Mouse (Mus musculus): ENCODE measurements at regions not wholly inside any gene's neighbourhood (a gene's known extent, or its start where the extent isn't known, plus 50 kb on each side); places are given as distances from the start of the nearest gene placed in this dataset.

GRCm38 (mm10) chr10:92625781-92626180 lies 96.4 kb downstream of the Nedd1 start:
- ATAC-seq (replicated peaks; ENCODE audit: poor library complexity), result no peak

GRCm38 (mm10) chr10:92615684-92616379 lies 106.4 kb downstream of the Nedd1 start:
- ATAC-seq (replicated peaks; ENCODE audit: poor library complexity), result no peak

- no peak for ATAC-seq (replicated peaks; ENCODE audit: poor library complexity)
These were observed 107.9 kb downstream of the Nedd1 start for GRCm38 (mm10) chr10:92614341-92614740.

GRCm38 (mm10) chr10:92611060-92611459 lies 111.2 kb downstream of the Nedd1 start:
- no peak for ATAC-seq (replicated peaks; ENCODE audit: poor library complexity)

- no peak for ATAC-seq (replicated peaks; ENCODE audit: poor library complexity)
These were observed 115.5 kb downstream of the Nedd1 start for GRCm38 (mm10) chr10:92606761-92607160.

- ATAC-seq (replicated peaks; ENCODE audit: poor library complexity), result no peak
These were observed 116.6 kb downstream of the Nedd1 start for GRCm38 (mm10) chr10:92605646-92606045.

GRCm38 (mm10) chr10:92600116-92600515 lies 122.1 kb downstream of the Nedd1 start:
- ATAC-seq (replicated peaks; ENCODE audit: poor library complexity), result no peak

- ATAC-seq (replicated peaks; ENCODE audit: poor library complexity), result no peak
These were observed 126.5 kb downstream of the Nedd1 start for GRCm38 (mm10) chr10:92595496-92596355.

GRCm38 (mm10) chr10:92593947-92594460 lies 128.2 kb downstream of the Nedd1 start:
- no peak for ATAC-seq (replicated peaks; ENCODE audit: poor library complexity)

GRCm38 (mm10) chr10:92578872-92579271 lies 143.3 kb downstream of the Nedd1 start:
- ATAC-seq (replicated peaks; ENCODE audit: poor library complexity), result no peak

- ATAC-seq (replicated peaks; ENCODE audit: poor library complexity), result no peak
These were observed 151.7 kb downstream of the Nedd1 start for GRCm38 (mm10) chr10:92570496-92570895.

GRCm38 (mm10) chr10:92557463-92557862 lies 164.8 kb downstream of the Nedd1 start:
- ATAC-seq (replicated peaks; ENCODE audit: poor library complexity), result no peak

- ATAC-seq (replicated peaks; ENCODE audit: poor library complexity), result no peak
These were observed 165.4 kb downstream of the Nedd1 start for GRCm38 (mm10) chr10:92556526-92557422.

- no peak for ATAC-seq (replicated peaks; ENCODE audit: poor library complexity)
These were observed 166.3 kb downstream of the Nedd1 start for GRCm38 (mm10) chr10:92555727-92556525.

- ATAC-seq (replicated peaks; ENCODE audit: poor library complexity), result no peak
These were observed 168.3 kb downstream of the Nedd1 start for GRCm38 (mm10) chr10:92553966-92554365.

GRCm38 (mm10) chr10:92548875-92549586 lies 173.2 kb downstream of the Nedd1 start:
- ATAC-seq (replicated peaks; ENCODE audit: poor library complexity), result no peak

- no peak for ATAC-seq (replicated peaks; ENCODE audit: poor library complexity)
These were observed 183.8 kb downstream of the Nedd1 start for GRCm38 (mm10) chr10:92538433-92538832.

- ATAC-seq (replicated peaks; ENCODE audit: poor library complexity), result no peak
These were observed 205.3 kb downstream of the Nedd1 start for GRCm38 (mm10) chr10:92516886-92517285.

GRCm38 (mm10) chr10:92511769-92512168 lies 210.5 kb downstream of the Nedd1 start:
- ATAC-seq (replicated peaks; ENCODE audit: poor library complexity), result no peak
